Mouse (Mus musculus): ENCODE results near the gene Mrps36. TPM values are rescaled to one million over a fixed set of nuclear protein-coding genes. Genes with fewer than 3 reads are reported as not detected.
"Not testable (repeated sequence)": the region's sequence is repeated elsewhere in the genome, so short reads cannot be mapped to it uniquely, and the experiment has no call there.

The Mrps36 gene
- polyA plus RNA-seq, 1 experiment, result not detected

- Histone ChIP-seq H3K4me1 (ENCODE audit: control insufficient read depth, insufficient read depth, low read length) (peaks cover 2% of the 10 kb centered on the region), H3K4me3 (ENCODE audit: insufficient read depth, low read depth, low read length) (no peak overlapping the region), H3K27ac (ENCODE audit: insufficient read depth, low read depth, low read length) (no peak overlapping the region)
- TF ChIP-seq POLR2A (IDR thresholded peaks at IDR 0.05; ENCODE audit: insufficient read depth, low read depth, low read length), result no peak
- TF ChIP-seq CTCF (IDR thresholded peaks at IDR 0.05; ENCODE audit: insufficient read depth, low read depth, low read length), result no peak
- WGBS, result 82% methylated on average over 3 of the region's 3 CpGs
These were observed 1.6 kb upstream of the Mrps36 start for GRCm38 (mm10) chr13:100746090-100746489.

GRCm38 (mm10) chr13:100743346-100744035, 968 bp downstream of the Mrps36 start:
- no peak overlapping the region for H3K27ac ChIP-seq (ENCODE audit: insufficient read depth, low read depth, low read length)
- 70% methylated on average over 11 of the region's 11 CpGs for WGBS
- TF ChIP-seq CTCF (IDR thresholded peaks at IDR 0.05; ENCODE audit: insufficient read depth, low read depth, low read length) (no peak), POLR2A (IDR thresholded peaks at IDR 0.05; ENCODE audit: insufficient read depth, low read depth, low read length) (no peak)
- peak overlapping the region; percentile 81 for H3K4me3 ChIP-seq (ENCODE audit: insufficient read depth, low read depth, low read length)
- peaks cover 2% of the 10 kb centered on the region for H3K4me1 ChIP-seq (ENCODE audit: control insufficient read depth, insufficient read depth, low read length)

- Histone ChIP-seq H3K27ac (ENCODE audit: insufficient read depth, low read depth, low read length) (no peak overlapping the region), H3K4me3 (ENCODE audit: insufficient read depth, low read depth, low read length) (no peak overlapping the region), H3K4me1 (ENCODE audit: control insufficient read depth, insufficient read depth, low read length) (peaks cover 2% of the 10 kb centered on the region)
- 91% methylated on average over 5 of the region's 5 CpGs for WGBS
- no peak for TF ChIP-seq CTCF (IDR thresholded peaks at IDR 0.05; ENCODE audit: insufficient read depth, low read depth, low read length)
These were observed 1.6 kb downstream of the Mrps36 start for GRCm38 (mm10) chr13:100742831-100743230.

- WGBS, result 93% methylated on average over 2 of the region's 2 CpGs
- peaks cover 3% of the 10 kb centered on the region for H3K4me1 ChIP-seq (ENCODE audit: control insufficient read depth, insufficient read depth, low read length)
- no peak overlapping the region for H3K27ac ChIP-seq (ENCODE audit: insufficient read depth, low read depth, low read length)
- H3K4me3 ChIP-seq (ENCODE audit: insufficient read depth, low read depth, low read length), result no peak overlapping the region
- no peak for TF ChIP-seq POLR2A (IDR thresholded peaks at IDR 0.05; ENCODE audit: insufficient read depth, low read depth, low read length)
- no peak for TF ChIP-seq CTCF (IDR thresholded peaks at IDR 0.05; ENCODE audit: insufficient read depth, low read depth, low read length)
These were observed 11.7 kb downstream of the Mrps36 start for GRCm38 (mm10) chr13:100732756-100733155.

GRCm38 (mm10) chr13:100731462-100732046, 12.9 kb downstream of the Mrps36 start:
- WGBS, result 85% methylated on average over 6 of the region's 6 CpGs
- H3K4me3 ChIP-seq (ENCODE audit: insufficient read depth, low read depth, low read length); H3K4me1 ChIP-seq (ENCODE audit: control insufficient read depth, insufficient read depth, low read length); H3K27ac ChIP-seq (ENCODE audit: insufficient read depth, low read depth, low read length): not testable (repeated sequence)

- H3K4me3 ChIP-seq (ENCODE audit: insufficient read depth, low read depth, low read length), result peak within 1 kb of the TSS; percentile 65
- under 1% methylated on average over 19 of the region's 19 CpGs for WGBS
- no peak for TF ChIP-seq CTCF (IDR thresholded peaks at IDR 0.05; ENCODE audit: insufficient read depth, low read depth, low read length)
- TF ChIP-seq POLR2A (IDR thresholded peaks at IDR 0.05; ENCODE audit: insufficient read depth, low read depth, low read length), result peak; percentile 30; the same call in 1 of the 2 replicates
- H3K27ac ChIP-seq (ENCODE audit: insufficient read depth, low read depth, low read length), result peak within 1 kb of the TSS; percentile 34; the same call in 1 of the 2 replicates
- H3K4me1 ChIP-seq (ENCODE audit: control insufficient read depth, insufficient read depth, low read length), result peaks cover 3% of the 10 kb centered on the region
These were observed 13.6 kb downstream of the Mrps36 start, which contains the start of gene Cdk7 for GRCm38 (mm10) chr13:100730861-100731176. Cdk7 (minus strand) TSS chr13:100730939.

GRCm38 (mm10) chr13:100730153-100730860, 14.2 kb downstream of the Mrps36 start:
- H3K4me1 ChIP-seq (ENCODE audit: control insufficient read depth, insufficient read depth, low read length), result peaks cover 3% of the 10 kb centered on the region
- WGBS, result under 1% methylated on average over 30 of the region's 30 CpGs

GRCm38 (mm10) chr13:100728530-100728929, 15.9 kb downstream of the Mrps36 start:
- not testable (repeated sequence) for H3K4me3 ChIP-seq (ENCODE audit: insufficient read depth, low read depth, low read length); H3K27ac ChIP-seq (ENCODE audit: insufficient read depth, low read depth, low read length); H3K4me1 ChIP-seq (ENCODE audit: control insufficient read depth, insufficient read depth, low read length)
- WGBS, result 90% methylated on average over 4 of the region's 4 CpGs

More at GRCm38 (mm10) chr13:100730153-100730860, 14.2 kb downstream of the Mrps36 start:
- TF ChIP-seq CTCF (IDR thresholded peaks at IDR 0.05; ENCODE audit: insufficient read depth, low read depth, low read length) (no peak), POLR2A (IDR thresholded peaks at IDR 0.05; ENCODE audit: insufficient read depth, low read depth, low read length) (no peak)
- peak overlapping the region; percentile 34; the same call in 1 of the 2 replicates for H3K27ac ChIP-seq (ENCODE audit: insufficient read depth, low read depth, low read length)
- H3K4me3 ChIP-seq (ENCODE audit: insufficient read depth, low read depth, low read length), result peak overlapping the region; percentile 65

GRCm38 (mm10) chr13:100728086-100728485, 16.4 kb downstream of the Mrps36 start:
- TF ChIP-seq POLR2A (IDR thresholded peaks at IDR 0.05; ENCODE audit: insufficient read depth, low read depth, low read length), result no peak
- no peak for TF ChIP-seq CTCF (IDR thresholded peaks at IDR 0.05; ENCODE audit: insufficient read depth, low read depth, low read length)
- no peak overlapping the region for H3K27ac ChIP-seq (ENCODE audit: insufficient read depth, low read depth, low read length)
- H3K4me3 ChIP-seq (ENCODE audit: insufficient read depth, low read depth, low read length), result no peak overlapping the region
- peaks cover 3% of the 10 kb centered on the region for H3K4me1 ChIP-seq (ENCODE audit: control insufficient read depth, insufficient read depth, low read length)
- 87% methylated on average over 5 of the region's 5 CpGs for WGBS
